Mouse (Mus musculus) lung, embryonic 16.5 days (tissue): ENCODE measurements around the gene Slc51a. TPM values are rescaled to one million over a fixed set of nuclear protein-coding genes. Genes with fewer than 3 reads are reported as not detected.

ENCODE experiments used
- ATAC-seq: fragments of 200-750 bp; cut with Nextera tagmentation; 2 replicates; pipeline ENCODE4 v1.8.0; 2017; ENCODE audit warnings: low read depth, mild to moderate bottlenecking, moderate library complexity
- H3K27ac ChIP-seq: fragments of 300-500 bp; sonication (generic); 2 replicates; pipeline ENCODE4 v1.5.1; 2014; ENCODE audit warnings: mild to moderate bottlenecking, control low read depth, low read length
- H3K27me3 ChIP-seq: fragments of 300-500 bp; sonication (generic); 2 replicates; pipeline ENCODE4 v1.6.1; 2014; ENCODE audit warnings: low read depth, low read length, mixed read lengths; ENCODE audit not compliant: control insufficient read depth, insufficient read depth
- H3K36me3 ChIP-seq: fragments of 300-500 bp; sonication (generic); 2 replicates; pipeline ENCODE4 v1.6.1; 2014; ENCODE audit warnings: low read length; ENCODE audit not compliant: control insufficient read depth, insufficient read depth
- H3K4me1 ChIP-seq: fragments of 300-500 bp; sonication (generic); replicated peaks from 2 replicates; pipeline ENCODE4 v1.6.1; 2014; ENCODE audit warnings: low read length, mixed read lengths; ENCODE audit not compliant: control insufficient read depth, insufficient read depth
- H3K4me2 ChIP-seq: fragments of 300-500 bp; sonication (generic); 2 replicates; pipeline ENCODE4 v1.6.1; 2014; ENCODE audit warnings: low read depth, low read length, control low read depth
- H3K4me3 ChIP-seq: fragments of 300-500 bp; sonication (generic); 2 replicates; pipeline ENCODE4 v1.5.1; 2014; ENCODE audit warnings: mild to moderate bottlenecking, low read length, control low read depth
- H3K9ac ChIP-seq: fragments of 300-500 bp; sonication (generic); 2 replicates; pipeline ENCODE4 v1.6.1; 2014; ENCODE audit warnings: low read length, control low read depth
- H3K9me3 ChIP-seq: fragments of 300-500 bp; sonication (generic); 2 replicates; pipeline ENCODE4 v1.6.1; 2016; ENCODE audit warnings: low read length; ENCODE audit not compliant: control insufficient read depth
- WGBS: fragments of 180-500 bp; shearing (Covaris S2); extraction: QIAGEN DNeasy Blood & Tissue Kit; methylation state at CpG from one replicate; pipeline ENCODE4 v1.1.7; 2014; 5-methylcytosine and 5-hydroxymethylcytosine counted together
- polyA plus RNA-seq: library from polyadenylated mRNA; unstranded; fragments of >200 nt; fragmentation: Nextera tagmentation; extraction: Ambion mirVana; gene quantifications from 2 replicates; pipeline ENCODE4 v1.2.1, GENCODE M21; 2015

Slc51a gene
- polyA plus RNA-seq, 1 experiment from 2014 or later, result 0.28 TPM

- no peak for ATAC-seq
- H3K4me1 ChIP-seq, result peaks cover 5% of the 10 kb centered on the region
- no peaks in the 10 kb centered on the region for H3K27me3 ChIP-seq
- H3K9me3 ChIP-seq, result no peaks in the 10 kb centered on the region
- 18% methylated on average over 7 of the region's 7 CpGs for WGBS
- no peak overlapping the region for H3K27ac ChIP-seq
- no peak overlapping the region for H3K4me2 ChIP-seq
- H3K9ac ChIP-seq, result no peak overlapping the region
- no peaks in the 10 kb centered on the region for H3K36me3 ChIP-seq
- no peak overlapping the region for H3K4me3 ChIP-seq
Observed at GRCm38 (mm10) chr16:32484431-32484871, 3.2 kb downstream of the Slc51a start.

GRCm38 (mm10) chr16:32479415-32479814 is 8.3 kb downstream of the Slc51a start:
- no peak for ATAC-seq
- Histone ChIP-seq H3K9ac (no peak overlapping the region), H3K36me3 (no peaks in the 10 kb centered on the region), H3K4me3 (no peak overlapping the region), H3K4me1 (no peaks in the 10 kb centered on the region), H3K9me3 (no peaks in the 10 kb centered on the region), H3K27ac (no peak overlapping the region), H3K4me2 (no peak overlapping the region), H3K27me3 (no peaks in the 10 kb centered on the region)
- 35% methylated on average over 2 of the region's 2 CpGs for WGBS

GRCm38 (mm10) chr16:32477315-32477714 is 10.4 kb downstream of the Slc51a start:
- no peak overlapping the region for H3K4me3 ChIP-seq
- WGBS, result 79% methylated on average over 6 of the region's 6 CpGs
- no peaks in the 10 kb centered on the region for H3K4me1 ChIP-seq
- no peaks in the 10 kb centered on the region for H3K27me3 ChIP-seq
- no peak overlapping the region for H3K4me2 ChIP-seq
- no peak for ATAC-seq
- H3K9ac ChIP-seq, result no peak overlapping the region
- H3K36me3 ChIP-seq, result peaks cover 3% of the 10 kb centered on the region
- no peak overlapping the region for H3K27ac ChIP-seq
- H3K9me3 ChIP-seq, result no peaks in the 10 kb centered on the region

- Histone ChIP-seq H3K36me3 (peaks cover 22% of the 10 kb centered on the region), H3K9ac (no peak overlapping the region), H3K27ac (no peak overlapping the region), H3K9me3 (no peaks in the 10 kb centered on the region), H3K4me1 (no peaks in the 10 kb centered on the region), H3K27me3 (no peaks in the 10 kb centered on the region), H3K4me3 (no peak overlapping the region), H3K4me2 (no peak overlapping the region)
- no peak for ATAC-seq
- WGBS, result 79% methylated on average over 7 of the region's 7 CpGs
Observed at GRCm38 (mm10) chr16:32472276-32473015, 15.2 kb downstream of the Slc51a start.

- Histone ChIP-seq H3K4me3 (no peak overlapping the region), H3K27me3 (no peaks in the 10 kb centered on the region), H3K4me1 (no peaks in the 10 kb centered on the region), H3K4me2 (no peak overlapping the region), H3K9ac (no peak overlapping the region), H3K27ac (no peak overlapping the region), H3K9me3 (no peaks in the 10 kb centered on the region), H3K36me3 (peaks cover 22% of the 10 kb centered on the region)
- WGBS, result 58% methylated on average over 5 of the region's 5 CpGs
- no peak for ATAC-seq
Observed at GRCm38 (mm10) chr16:32469404-32470105, 18.1 kb downstream of the Slc51a start.

- Histone ChIP-seq H3K4me1 (no peaks in the 10 kb centered on the region), H3K27ac (no peak overlapping the region), H3K9ac (no peak overlapping the region), H3K9me3 (no peaks in the 10 kb centered on the region), H3K36me3 (peaks cover 28% of the 10 kb centered on the region), H3K27me3 (no peaks in the 10 kb centered on the region), H3K4me3 (no peak overlapping the region), H3K4me2 (no peak overlapping the region)
- 86% methylated on average over 3 of the region's 3 CpGs for WGBS
- ATAC-seq, result no peak
Observed at GRCm38 (mm10) chr16:32468488-32468887, 19.2 kb downstream of the Slc51a start.

- WGBS, result 0% methylated on average over 1 of the region's 1 CpGs
- Histone ChIP-seq H3K4me2 (no peak overlapping the region), H3K4me3 (no peak overlapping the region), H3K4me1 (no peaks in the 10 kb centered on the region), H3K27me3 (no peaks in the 10 kb centered on the region), H3K9me3 (no peaks in the 10 kb centered on the region), H3K27ac (no peak overlapping the region), H3K9ac (no peak overlapping the region), H3K36me3 (peaks cover 21% of the 10 kb centered on the region)
- no peak for ATAC-seq
Observed at GRCm38 (mm10) chr16:32464908-32465307, 22.8 kb downstream of the Slc51a start.

GRCm38 (mm10) chr16:32463426-32463825 is 24.3 kb downstream of the Slc51a start:
- H3K27me3 ChIP-seq, result no peaks in the 10 kb centered on the region
- H3K36me3 ChIP-seq, result peaks cover 14% of the 10 kb centered on the region
- H3K9me3 ChIP-seq, result no peaks in the 10 kb centered on the region
- ATAC-seq, result no peak
- no peak overlapping the region for H3K4me3 ChIP-seq
- WGBS, result 85% methylated on average over 2 of the region's 2 CpGs
- H3K4me2 ChIP-seq, result no peak overlapping the region
- H3K9ac ChIP-seq, result no peak overlapping the region
- H3K4me1 ChIP-seq, result no peaks in the 10 kb centered on the region
- no peak overlapping the region for H3K27ac ChIP-seq

GRCm38 (mm10) chr16:32462950-32463349 is 24.7 kb downstream of the Slc51a start:
- no peak overlapping the region for H3K9ac ChIP-seq
- ATAC-seq, result no peak
- H3K27ac ChIP-seq, result no peak overlapping the region
- peaks cover 14% of the 10 kb centered on the region for H3K36me3 ChIP-seq
- WGBS, result 92% methylated on average over 16 of the region's 16 CpGs
- H3K9me3 ChIP-seq, result no peaks in the 10 kb centered on the region
- no peaks in the 10 kb centered on the region; the same call in 1 of the 2 replicates for H3K4me1 ChIP-seq
- H3K27me3 ChIP-seq, result no peaks in the 10 kb centered on the region
- H3K4me3 ChIP-seq, result no peak overlapping the region
- H3K4me2 ChIP-seq, result no peak overlapping the region
